Comparison of ENCODE assay signal across 31 mouse cellular contexts in genomic region chr12:24870901-24871300, GRCm38 (mm10). TPM values are rescaled to one million over a fixed set of nuclear protein-coding genes. Genes with fewer than 3 reads are reported as not detected.
A peak's percentile ranks its signal among the peaks of the same experiment; 100 is the strongest.
DNase-seq lines count a peak whose midpoint lies in the region; ATAC-seq and TF ChIP-seq lines count a peak whose summit lies in the region.
"Had no signal": no experiment of that assay in that cellular context is flagged by ENCODE, and none has a peak within 500 bp of the region (broad histone marks: within the 10 kb centered on the region; RNA-seq: fewer than 3 reads in every experiment).

No protein-coding gene starts in this region.

- H3K27ac ChIP-seq in hindbrain, embryonic 11.5 days (ENCODE audit: low read depth, low read length), result no peak overlapping the region
- no peak overlapping the region for H3K27ac ChIP-seq in hindbrain, postnatal 0 days
- H3K27ac ChIP-seq in limb, embryonic 12.5 days, result 0 out of 2 replicates have a peak overlapping the region, but pooled peaks have one; percentile 36
- no peak overlapping the region for H3K27ac ChIP-seq in limb, embryonic 10.5 days
- H3K27ac ChIP-seq in cortical plate, adult 2 months (ENCODE audit: insufficient read depth, low read length), result peak overlapping the region; percentile 86; the same call in 1 of the 2 replicates
- H3K27ac ChIP-seq: embryonic facial prominence, embryonic 10.5 days; embryonic facial prominence, embryonic 15.5 days; forebrain, embryonic 13.5 days; gastrocnemius, adult 2 months; hindbrain, embryonic 13.5 days; limb, embryonic 15.5 days; liver, embryonic 13.5 days; macrophage; neural tube, embryonic 12.5 days had no signal

- no peak for TF ChIP-seq POLR2A in cortical plate, adult 2 months (IDR thresholded peaks at IDR 0.05; ENCODE audit: extremely low read depth, insufficient read depth, low read length)

- H3K27me3 ChIP-seq in hindbrain, embryonic 11.5 days (ENCODE audit: control insufficient read depth, insufficient read depth, low read length), result no peaks in the 10 kb centered on the region
- no peaks in the 10 kb centered on the region for H3K27me3 ChIP-seq in hindbrain, postnatal 0 days (ENCODE audit: insufficient read depth, low read length)
- no peaks in the 10 kb centered on the region for H3K27me3 ChIP-seq in limb, embryonic 12.5 days
- H3K27me3 ChIP-seq in limb, embryonic 10.5 days (ENCODE audit: low read depth, poor library complexity, severe bottlenecking), result no peaks in the 10 kb centered on the region
- H3K27me3 ChIP-seq: embryonic facial prominence, embryonic 15.5 days; forebrain, embryonic 13.5 days; hindbrain, embryonic 13.5 days; limb, embryonic 15.5 days; liver, embryonic 13.5 days; neural tube, embryonic 12.5 days had no signal

- peaks cover 2% of the 10 kb centered on the region; the same call in 1 of the 2 replicates for H3K4me1 ChIP-seq in hindbrain, embryonic 11.5 days (replicated peaks; ENCODE audit: control insufficient read depth, insufficient read depth, low read length)
- H3K4me1 ChIP-seq in hindbrain, postnatal 0 days (ENCODE audit: insufficient read depth, low read length), result no peaks in the 10 kb centered on the region
- H3K4me1 ChIP-seq in limb, embryonic 12.5 days (replicated peaks), result peaks cover 53% of the 10 kb centered on the region
- H3K4me1 ChIP-seq in limb, embryonic 10.5 days, result peaks cover 25% of the 10 kb centered on the region
- H3K4me1 ChIP-seq in cortical plate, adult 2 months (ENCODE audit: control insufficient read depth, insufficient read depth, low read length), result peaks cover 15% of the 10 kb centered on the region

- WGBS in hindbrain, embryonic 11.5 days, result 16% methylated on average over 4 of the region's 4 CpGs
- WGBS in hindbrain, postnatal 0 days, result 49% methylated on average over 4 of the region's 4 CpGs
- 50% methylated on average over 4 of the region's 4 CpGs for WGBS in limb, embryonic 12.5 days
- 46% methylated on average over 4 of the region's 4 CpGs for WGBS in limb, embryonic 10.5 days

- H3K4me2 ChIP-seq in hindbrain, embryonic 11.5 days (replicated peaks; ENCODE audit: low read depth, low read length), result no peak overlapping the region
- no peak overlapping the region for H3K4me2 ChIP-seq in hindbrain, postnatal 0 days (ENCODE audit: low read depth, low read length)
- H3K4me2 ChIP-seq in limb, embryonic 12.5 days, result no peak overlapping the region
- H3K4me2 ChIP-seq: embryonic facial prominence, embryonic 15.5 days; forebrain, embryonic 13.5 days; heart, embryonic 11.5 days; hindbrain, embryonic 13.5 days; limb, embryonic 15.5 days; liver, embryonic 13.5 days; neural tube, embryonic 12.5 days had no signal

- H3K36me3 ChIP-seq in hindbrain, embryonic 11.5 days (ENCODE audit: control insufficient read depth, insufficient read depth, low read length), result no peaks in the 10 kb centered on the region
- H3K36me3 ChIP-seq in hindbrain, postnatal 0 days (ENCODE audit: insufficient read depth, low read length), result no peaks in the 10 kb centered on the region
- no peaks in the 10 kb centered on the region for H3K36me3 ChIP-seq in limb, embryonic 12.5 days
- no peaks in the 10 kb centered on the region for H3K36me3 ChIP-seq in limb, embryonic 10.5 days
- H3K36me3 ChIP-seq: embryonic facial prominence, embryonic 10.5 days; embryonic facial prominence, embryonic 15.5 days; hindbrain, embryonic 13.5 days; limb, embryonic 15.5 days; liver, embryonic 13.5 days; neural tube, embryonic 12.5 days had no signal

- H3K9me3 ChIP-seq in hindbrain, embryonic 11.5 days (ENCODE audit: control insufficient read depth, low read length), result no peaks in the 10 kb centered on the region
- H3K9me3 ChIP-seq in hindbrain, postnatal 0 days (ENCODE audit: low read length), result no peaks in the 10 kb centered on the region
- H3K9me3 ChIP-seq in limb, embryonic 12.5 days, result no peaks in the 10 kb centered on the region
- H3K9me3 ChIP-seq in limb, embryonic 10.5 days (replicated peaks), result no peaks in the 10 kb centered on the region
- H3K9me3 ChIP-seq: embryonic facial prominence, embryonic 10.5 days; embryonic facial prominence, embryonic 15.5 days; forebrain, embryonic 13.5 days; hindbrain, embryonic 13.5 days; limb, embryonic 15.5 days; liver, embryonic 13.5 days; neural tube, embryonic 12.5 days had no signal

- H3K4me3 ChIP-seq in hindbrain, embryonic 11.5 days (ENCODE audit: low read depth, low read length), result no peak overlapping the region
- no peak overlapping the region for H3K4me3 ChIP-seq in hindbrain, postnatal 0 days (ENCODE audit: low read length)
- H3K4me3 ChIP-seq in limb, embryonic 12.5 days (replicated peaks), result no peak overlapping the region
- no peak overlapping the region for H3K4me3 ChIP-seq in limb, embryonic 10.5 days
- no peak overlapping the region for H3K4me3 ChIP-seq in cortical plate, adult 2 months (ENCODE audit: insufficient read depth, low read length)
- H3K4me3 ChIP-seq: embryonic facial prominence, embryonic 10.5 days; embryonic facial prominence, embryonic 15.5 days; forebrain, embryonic 13.5 days; gastrocnemius, adult 2 months; hindbrain, embryonic 13.5 days; limb, embryonic 15.5 days; liver, embryonic 13.5 days; neural tube, embryonic 12.5 days had no signal

- no peak for TF ChIP-seq CTCF in hindbrain, postnatal 0 days (IDR thresholded peaks at IDR 0.05; ENCODE audit: low read depth)
- no peak for TF ChIP-seq CTCF in cortical plate, adult 2 months (IDR thresholded peaks at IDR 0.05; ENCODE audit: extremely low read depth, insufficient read depth, low read length)

- no peak overlapping the region for H3K9ac ChIP-seq in hindbrain, embryonic 11.5 days (ENCODE audit: low read depth, low read length)
- no peak overlapping the region for H3K9ac ChIP-seq in hindbrain, postnatal 0 days (replicated peaks; ENCODE audit: low read length)
- H3K9ac ChIP-seq in limb, embryonic 12.5 days (replicated peaks), result no peak overlapping the region
- H3K9ac ChIP-seq: embryonic facial prominence, embryonic 15.5 days; forebrain, embryonic 13.5 days; hindbrain, embryonic 13.5 days; limb, embryonic 15.5 days; liver, embryonic 13.5 days; neural tube, embryonic 12.5 days had no signal

- ATAC-seq in hindbrain, embryonic 11.5 days (ENCODE audit: low FRiP score), result no peak
- ATAC-seq in hindbrain, postnatal 0 days, result no peak
- no peak for ATAC-seq in limb, embryonic 12.5 days (ENCODE audit: insufficient number of reproducible peaks, insufficient read depth, low FRiP score, low TSS enrichment, low read depth)
- ATAC-seq: forebrain, embryonic 13.5 days; intestine, postnatal 0 days; lung, postnatal 0 days had no signal

- peak; percentile 33 for DNase-seq in hindbrain, embryonic 11.5 days (ENCODE audit: low spot score)
- no peak for DNase-seq in hindbrain, postnatal 0 days (ENCODE audit: low spot score)
- no peak for DNase-seq in limb, embryonic 10.5 days (ENCODE audit: low spot score)
- peak; percentile 54 for DNase-seq in mesoderm, embryonic 11.5 days (ENCODE audit: low read depth, low spot score)
- DNase-seq in thymus, postnatal 36 days, result no peak
- DNase-seq: adrenal gland, postnatal 25 days; B cell, adult 2 months; cerebellum, adult 18-20 months; cerebellum, postnatal 25 days; gastrocnemius, adult 2 months; gastrocnemius, postnatal 36 days; heart, adult 18-20 months; heart, postnatal 36 days; kidney, adult 9 months; kidney, postnatal 10 days; layer of hippocampus, adult 9-11 months; liver, embryonic 13.5 days; lung, adult 18-20 months; midbrain, embryonic 14.5 days had no signal

RNA-seq across cellular contexts. Expression of gene Mboat2, which starts 40.2 kb away (rescaled TPM):
- polyA plus RNA-seq in hindbrain, embryonic 11.5 days (2014; fragmentation: Nextera tagmentation; extraction: Ambion mirVana), result 59.5 and 61.2 TPM in 2 replicates
- total RNA-seq in hindbrain, postnatal 0 days (2014; rRNA removed), result 60.2 and 67.7 TPM in 2 replicates
- 73.0 and 77.0 TPM in 2 replicates for polyA plus RNA-seq in hindbrain, postnatal 0 days (2015; fragmentation: Nextera tagmentation; extraction: Ambion mirVana)
- polyA plus RNA-seq in limb, embryonic 12.5 days (2016; fragmentation: Nextera tagmentation; extraction: Ambion mirVana), result 56.3 and 59.1 TPM in 2 replicates
- 42.5 and 49.6 TPM in 2 replicates for polyA plus RNA-seq in limb, embryonic 10.5 days (2016; fragmentation: Nextera tagmentation; extraction: Ambion mirVana)
- polyA plus RNA-seq in cortical plate, adult 2 months (2012; rRNA removed), result 27.9 and 28.8 TPM in 2 replicates
- polyA plus RNA-seq: macrophage had no signal

Comparison
In these comparisons a context has a peak if more than half of its experiments do, and no peak if none do; other contexts are left out.
1. DNase-seq: peak in hindbrain, embryonic 11.5 days (single experiment) and mesoderm, embryonic 11.5 days (single experiment); none in hindbrain, postnatal 0 days (single experiment), limb, embryonic 10.5 days (single experiment) and thymus, postnatal 36 days (0 of 2).
2. H3K27ac ChIP-seq: peak in limb, embryonic 12.5 days (single experiment) and cortical plate, adult 2 months (single experiment); none in hindbrain, embryonic 11.5 days (single experiment), hindbrain, postnatal 0 days (single experiment) and limb, embryonic 10.5 days (single experiment).